Mouse (Mus musculus): ENCODE data around the gene Olfr643. TPM values are rescaled to one million over a fixed set of nuclear protein-coding genes. Genes with fewer than 3 reads are reported as not detected.

Gene Olfr643
- not detected in 2 replicates for polyA plus RNA-seq (2015; fragmentation: Nextera tagmentation; extraction: Ambion mirVana)

DNA sequence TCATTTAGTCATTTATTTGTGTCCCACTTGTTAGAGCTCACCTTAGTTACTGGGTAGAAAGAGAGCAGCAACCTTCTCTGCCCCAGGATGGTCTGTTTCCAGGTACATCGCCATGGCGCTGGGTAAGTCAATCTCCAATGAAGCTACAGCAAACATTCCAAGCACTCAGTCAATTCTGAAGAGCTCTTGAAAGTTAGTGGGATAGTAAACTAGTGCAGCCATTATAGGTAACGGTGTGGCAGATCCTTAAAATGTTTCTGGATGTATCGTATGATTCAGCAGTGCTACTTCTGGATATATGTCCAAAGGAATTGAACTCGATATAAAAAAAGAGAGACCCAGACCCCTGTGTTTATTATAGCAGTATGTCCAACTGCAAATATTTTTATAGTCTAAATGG, at the start of gene Olfr643:
Gene Olfr643 (minus strand): TSS at position 101 of the 400 bp plus-strand sequence.
- 85% methylated on average over 5 of the region's 5 CpGs for WGBS

DNA sequence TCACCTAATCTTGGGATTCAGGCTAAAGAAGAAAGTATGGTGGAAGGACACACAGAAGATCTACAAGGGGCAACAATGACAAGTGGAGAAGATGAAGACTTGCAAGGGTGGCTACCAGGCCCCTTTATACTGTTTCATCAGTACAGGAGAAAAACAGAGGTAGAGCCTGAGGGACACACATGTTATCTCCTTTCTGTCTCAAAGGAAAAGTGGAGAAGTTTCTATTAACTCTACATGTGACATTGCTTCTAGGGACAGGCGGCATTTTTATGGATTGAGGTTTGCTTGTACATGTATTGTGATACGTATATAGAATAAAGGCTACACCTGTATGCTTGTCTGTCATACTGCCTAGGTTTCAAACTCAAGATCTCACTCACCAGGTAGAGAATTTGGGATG, 46.1 kb upstream of the Olfr643 start, which contains the start of gene Olfr648:
Gene Olfr648 (minus strand): TSS at position 101 of the 400 bp plus-strand sequence.
- Histone ChIP-seq H3K9ac (replicated peaks) (no peak within 1 kb of the TSS), H3K4me2 (replicated peaks) (no peak within 1 kb of the TSS), H3K4me1 (no peaks in the 10 kb centered on the region), H3K9me3 (no peaks in the 10 kb centered on the region), H3K27me3 (no peaks in the 10 kb centered on the region), H3K27ac (replicated peaks) (no peak within 1 kb of the TSS), H3K36me3 (no peaks in the 10 kb centered on the region), H3K4me3 (no peak within 1 kb of the TSS)
- WGBS, result 91% methylated on average over 2 of the region's 2 CpGs
- ATAC-seq (replicated peaks), result no peak

More for the DNA sequence above, at the start of gene Olfr643:
- no peak within 1 kb of the TSS for H3K27ac ChIP-seq (replicated peaks)
- H3K9me3 ChIP-seq, result no peaks in the 10 kb centered on the region
- H3K4me1 ChIP-seq, result no peaks in the 10 kb centered on the region
- no peaks in the 10 kb centered on the region for H3K36me3 ChIP-seq
- ATAC-seq (replicated peaks), result no peak
- H3K9ac ChIP-seq (replicated peaks), result no peak within 1 kb of the TSS
- H3K4me2 ChIP-seq (replicated peaks), result no peak within 1 kb of the TSS
- H3K27me3 ChIP-seq, result no peaks in the 10 kb centered on the region
- H3K4me3 ChIP-seq, result no peak within 1 kb of the TSS

DNA sequence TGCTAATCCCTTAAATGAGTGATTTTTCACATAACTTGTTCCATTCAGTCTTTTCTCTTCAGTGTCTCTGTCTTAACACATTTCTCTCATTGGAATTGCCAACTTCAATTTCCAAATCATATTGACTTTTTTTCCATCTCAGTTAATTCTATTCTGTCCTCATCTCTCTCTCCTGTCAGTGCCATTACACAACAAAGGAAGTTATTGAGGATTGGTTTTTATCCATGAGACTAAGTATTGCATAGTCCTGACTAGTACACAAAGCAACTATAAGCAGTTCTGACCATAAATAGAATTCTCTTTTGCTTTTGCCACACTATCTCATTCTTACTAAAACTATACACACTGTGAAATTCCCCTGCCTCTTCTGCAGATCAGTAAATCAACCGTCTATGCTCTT, 41.9 kb upstream of the Olfr643 start:
- Histone ChIP-seq H3K36me3 (no peaks in the 10 kb centered on the region), H3K27ac (replicated peaks) (no peak overlapping the region), H3K27me3 (no peaks in the 10 kb centered on the region), H3K9me3 (no peaks in the 10 kb centered on the region), H3K9ac (replicated peaks) (no peak overlapping the region), H3K4me1 (no peaks in the 10 kb centered on the region), H3K4me2 (replicated peaks) (no peak overlapping the region), H3K4me3 (no peak overlapping the region)
- WGBS, result 83% methylated on average over 1 of the region's 1 CpGs
- no peak for ATAC-seq (replicated peaks)

DNA sequence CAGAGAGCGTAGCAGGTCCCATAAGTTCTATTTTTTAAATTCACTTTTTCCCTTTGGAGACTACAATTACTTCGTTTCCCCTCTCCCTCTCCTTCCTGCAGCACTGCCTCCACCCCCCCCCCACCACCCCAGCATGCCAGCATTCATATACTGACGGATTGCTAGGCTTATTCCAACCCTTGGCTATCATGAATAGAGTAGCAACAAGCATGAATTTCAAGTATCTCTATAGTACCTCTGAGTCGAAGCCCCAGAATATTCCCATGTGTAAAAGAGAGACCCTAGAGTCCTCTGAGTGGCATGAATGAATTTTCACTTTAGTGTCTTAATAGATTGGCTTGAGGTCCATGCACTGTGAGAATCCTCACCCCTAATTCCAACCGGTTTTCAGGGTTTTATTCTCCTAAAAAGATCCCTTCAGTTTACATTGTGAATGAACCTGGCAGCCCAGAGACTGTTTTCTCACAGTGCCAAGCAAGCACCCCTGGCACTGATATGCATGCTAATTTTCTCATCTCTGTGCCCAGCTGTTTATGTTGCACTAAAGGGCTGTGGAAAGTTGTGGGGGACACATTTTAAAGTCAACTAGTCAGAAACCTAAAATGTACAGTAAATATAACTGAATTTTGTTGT, 41.3 kb upstream of the Olfr643 start:
- Histone ChIP-seq H3K27me3 (no peaks in the 10 kb centered on the region), H3K4me2 (replicated peaks) (no peak overlapping the region), H3K9ac (replicated peaks) (no peak overlapping the region), H3K4me3 (no peak overlapping the region), H3K27ac (replicated peaks) (no peak overlapping the region), H3K36me3 (no peaks in the 10 kb centered on the region), H3K4me1 (no peaks in the 10 kb centered on the region), H3K9me3 (no peaks in the 10 kb centered on the region)
- no peak for ATAC-seq (replicated peaks)
- 60% methylated on average over 5 of the region's 5 CpGs for WGBS

DNA sequence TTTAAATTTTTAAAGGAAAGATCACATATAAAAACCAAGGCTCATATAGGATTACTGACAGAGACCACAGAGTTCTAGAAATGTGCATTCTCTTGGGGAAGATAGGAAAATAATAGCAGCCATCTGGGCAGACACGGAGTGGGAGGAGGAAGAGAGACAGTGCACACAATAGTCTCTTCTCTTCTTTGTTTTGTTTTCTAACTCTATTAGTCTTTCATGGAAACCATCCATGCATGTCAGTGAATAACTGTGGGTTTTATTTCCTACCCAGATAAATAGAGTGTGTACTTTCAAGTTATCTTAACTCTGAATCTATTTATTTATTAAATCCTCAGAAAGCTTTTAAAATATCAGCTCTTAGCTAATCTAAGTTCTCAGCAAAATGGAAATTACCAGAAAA, 37.9 kb upstream of the Olfr643 start:
- WGBS, result 25% methylated on average over 1 of the region's 1 CpGs
- ATAC-seq (replicated peaks), result no peak

DNA sequence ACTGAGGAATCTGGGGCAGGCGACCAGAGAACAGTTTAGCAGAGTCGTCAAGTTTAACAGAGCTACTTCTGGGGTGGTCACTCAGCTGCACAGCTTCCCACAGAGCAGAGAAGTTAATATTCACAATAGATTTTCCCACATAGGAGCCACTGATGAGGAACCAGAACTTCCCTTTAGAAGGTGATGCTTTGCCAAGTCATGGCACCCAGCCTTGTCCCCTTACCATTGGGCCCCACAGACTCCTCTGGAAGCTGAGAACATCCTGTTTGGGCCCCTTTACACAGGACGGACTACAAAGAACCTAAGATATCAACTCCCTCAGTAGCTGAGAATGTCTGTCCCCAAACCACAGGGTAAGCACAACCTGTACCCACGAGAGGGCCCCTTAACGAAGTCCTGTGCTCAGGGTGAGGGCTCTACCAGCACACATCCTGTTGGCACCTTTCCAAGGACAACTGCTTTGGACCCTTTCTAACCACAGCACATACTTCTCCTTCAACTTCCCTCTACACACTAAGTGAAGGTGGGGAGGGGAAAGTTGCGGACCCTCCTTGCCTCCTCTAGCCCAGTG, 32.5 kb upstream of the Olfr643 start:
- Histone ChIP-seq H3K27me3 (no peaks in the 10 kb centered on the region), H3K4me2 (replicated peaks) (no peak overlapping the region), H3K9ac (replicated peaks) (no peak overlapping the region), H3K4me3 (no peak overlapping the region), H3K9me3 (no peaks in the 10 kb centered on the region), H3K4me1 (no peaks in the 10 kb centered on the region), H3K36me3 (no peaks in the 10 kb centered on the region), H3K27ac (replicated peaks) (no peak overlapping the region)
- WGBS, result 72% methylated on average over 6 of the region's 6 CpGs
- no peak for ATAC-seq (replicated peaks)

More for the DNA sequence above, 37.9 kb upstream of the Olfr643 start:
- Histone ChIP-seq H3K36me3 (no peaks in the 10 kb centered on the region), H3K27ac (replicated peaks) (no peak overlapping the region), H3K4me3 (no peak overlapping the region), H3K4me2 (replicated peaks) (no peak overlapping the region), H3K9ac (replicated peaks) (no peak overlapping the region), H3K27me3 (no peaks in the 10 kb centered on the region), H3K9me3 (no peaks in the 10 kb centered on the region), H3K4me1 (no peaks in the 10 kb centered on the region)

DNA sequence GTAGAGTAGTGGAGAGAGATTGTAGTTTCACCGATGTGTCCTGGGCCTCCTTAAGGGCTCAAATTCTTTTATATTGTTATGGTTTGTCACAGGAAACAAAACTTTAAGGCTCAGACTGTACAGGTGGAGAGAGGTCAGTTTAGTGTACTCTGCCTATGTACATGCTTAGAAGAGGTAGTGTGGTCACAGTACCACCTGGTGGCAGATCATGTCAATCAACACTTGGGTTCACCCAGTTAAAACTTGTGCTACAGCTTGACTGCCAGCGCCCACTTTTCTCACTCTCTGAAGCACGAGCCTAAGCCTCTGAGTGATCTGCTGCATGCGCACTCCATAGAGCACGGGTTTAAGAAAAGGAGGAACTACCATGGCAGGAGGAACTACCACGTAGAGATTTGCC, 29.9 kb upstream of the Olfr643 start:
- Histone ChIP-seq H3K27me3 (no peaks in the 10 kb centered on the region), H3K4me2 (replicated peaks) (no peak overlapping the region), H3K4me3 (no peak overlapping the region), H3K36me3 (no peaks in the 10 kb centered on the region), H3K9ac (replicated peaks) (no peak overlapping the region), H3K27ac (replicated peaks) (no peak overlapping the region), H3K9me3 (no peaks in the 10 kb centered on the region), H3K4me1 (no peaks in the 10 kb centered on the region)
- WGBS, result 83% methylated on average over 6 of the region's 6 CpGs
- no peak for ATAC-seq (replicated peaks)

DNA sequence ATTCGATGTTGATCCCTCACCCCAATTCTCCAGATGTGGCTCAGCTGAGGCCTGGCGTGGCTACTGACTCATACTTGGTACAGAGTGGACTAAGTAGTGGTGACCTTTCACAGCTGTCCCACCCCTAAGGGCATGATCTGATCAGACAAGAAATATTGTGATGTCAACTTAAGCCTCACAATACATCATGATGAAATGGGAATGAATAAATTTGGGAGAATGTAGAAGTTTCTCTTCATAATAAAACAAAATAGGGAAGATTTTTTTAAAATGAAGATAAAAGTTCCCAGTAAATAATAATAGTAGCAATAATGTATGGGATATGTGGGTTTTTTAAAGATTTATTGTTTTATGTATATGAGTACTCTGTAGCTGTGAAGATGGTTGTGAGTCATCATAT, 13.3 kb upstream of the Olfr643 start, which contains the start of gene Ubqlnl:
Gene Ubqlnl (minus strand): TSS at position 101 of the 400 bp plus-strand sequence.
- H3K4me1 ChIP-seq, result no peaks in the 10 kb centered on the region
- no peaks in the 10 kb centered on the region for H3K9me3 ChIP-seq
- H3K9ac ChIP-seq (replicated peaks), result no peak within 1 kb of the TSS
- H3K36me3 ChIP-seq, result no peaks in the 10 kb centered on the region
- WGBS, result 88% methylated on average over 2 of the region's 2 CpGs
- H3K4me2 ChIP-seq (replicated peaks), result no peak within 1 kb of the TSS
- no peak within 1 kb of the TSS for H3K4me3 ChIP-seq
- H3K27me3 ChIP-seq, result no peaks in the 10 kb centered on the region
- ATAC-seq (replicated peaks), result no peak
- no peak within 1 kb of the TSS for H3K27ac ChIP-seq (replicated peaks)

DNA sequence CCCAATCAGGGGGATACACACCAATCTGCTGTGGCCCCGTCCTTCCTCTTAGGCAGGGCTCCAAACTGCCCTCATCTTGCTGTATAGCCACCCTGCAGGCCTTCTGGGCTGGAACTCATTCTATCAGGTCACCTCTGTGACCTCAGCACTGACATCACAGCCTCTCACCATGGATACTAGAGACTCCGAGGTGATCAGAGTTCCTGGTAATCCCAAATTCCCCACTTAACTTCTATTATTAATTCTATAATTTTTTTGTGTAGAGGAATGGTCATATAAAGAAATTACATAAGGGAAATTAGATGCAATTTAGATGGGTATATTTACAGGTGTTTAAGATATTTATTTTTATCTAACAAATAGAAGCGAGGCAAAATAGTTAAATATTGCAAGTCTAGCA, 6.0 kb upstream of the Olfr643 start, which contains the start of gene Ubqln3:
Gene Ubqln3 (minus strand): TSS at position 101 of the 400 bp plus-strand sequence.
- H3K4me1 ChIP-seq, result no peaks in the 10 kb centered on the region
- 80% methylated on average over 3 of the region's 3 CpGs for WGBS
- H3K27me3 ChIP-seq, result no peaks in the 10 kb centered on the region
- H3K9ac ChIP-seq (replicated peaks), result no peak within 1 kb of the TSS
- no peak within 1 kb of the TSS for H3K27ac ChIP-seq (replicated peaks)
- no peaks in the 10 kb centered on the region for H3K36me3 ChIP-seq
- H3K9me3 ChIP-seq, result no peaks in the 10 kb centered on the region
- H3K4me3 ChIP-seq, result no peak within 1 kb of the TSS
- ATAC-seq (replicated peaks), result no peak
- no peak within 1 kb of the TSS for H3K4me2 ChIP-seq (replicated peaks)

DNA sequence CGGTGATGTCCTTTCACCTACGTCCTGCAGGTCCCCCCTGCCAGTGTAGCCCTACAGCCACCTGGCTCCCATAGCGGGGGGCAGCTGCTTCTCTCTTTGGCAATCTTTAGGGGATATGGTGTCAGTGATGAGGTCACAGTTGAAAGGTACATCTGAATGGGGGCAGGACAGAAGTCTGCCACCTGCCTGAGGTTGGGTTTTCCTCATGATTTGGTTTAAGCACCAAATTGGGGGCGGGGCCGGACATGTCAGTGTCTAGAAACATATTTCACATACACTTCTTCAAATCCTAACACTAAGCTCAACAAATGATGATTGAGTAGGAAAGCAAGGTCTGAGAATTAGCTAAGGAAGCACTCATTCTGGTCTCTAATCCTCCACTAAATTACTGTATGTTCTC, 7.5 kb downstream of the Olfr643 start, which contains the start of gene Ubqln5:
Gene Ubqln5 (minus strand): TSS at position 101 of the 400 bp plus-strand sequence.
- H3K9ac ChIP-seq (replicated peaks), result no peak within 1 kb of the TSS
- H3K4me3 ChIP-seq, result no peak within 1 kb of the TSS
- ATAC-seq (replicated peaks), result no peak
- no peaks in the 10 kb centered on the region for H3K27me3 ChIP-seq
- no peak within 1 kb of the TSS for H3K4me2 ChIP-seq (replicated peaks)
- no peaks in the 10 kb centered on the region for H3K9me3 ChIP-seq
- 95% methylated on average over 5 of the region's 5 CpGs for WGBS
- H3K27ac ChIP-seq (replicated peaks), result no peak within 1 kb of the TSS
- no peaks in the 10 kb centered on the region for H3K36me3 ChIP-seq
- no peaks in the 10 kb centered on the region for H3K4me1 ChIP-seq

DNA sequence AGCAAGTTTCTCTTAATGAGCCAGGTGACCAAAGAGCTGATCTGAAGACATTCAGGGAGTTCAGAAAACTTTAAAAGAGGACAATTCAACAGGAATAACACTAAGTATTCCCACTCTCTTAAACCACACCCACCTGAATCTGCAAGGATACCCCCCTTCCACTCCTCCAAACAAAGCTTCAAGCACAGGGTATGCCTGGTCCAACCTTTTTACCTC, 32.5 kb downstream of the Olfr643 start, which contains the start of gene Olfr646:
Gene Olfr646 (plus strand): TSS at position 117 of the 216 bp plus-strand sequence.
- no peak within 1 kb of the TSS for H3K9ac ChIP-seq (replicated peaks)
- no peak for ATAC-seq (replicated peaks)
- no peak within 1 kb of the TSS for H3K4me2 ChIP-seq (replicated peaks)
- H3K36me3 ChIP-seq, result no peaks in the 10 kb centered on the region
- H3K9me3 ChIP-seq, result no peaks in the 10 kb centered on the region
- no peaks in the 10 kb centered on the region for H3K4me1 ChIP-seq
- H3K4me3 ChIP-seq, result no peak within 1 kb of the TSS
- no peaks in the 10 kb centered on the region for H3K27me3 ChIP-seq
- no peak within 1 kb of the TSS for H3K27ac ChIP-seq (replicated peaks)

DNA sequence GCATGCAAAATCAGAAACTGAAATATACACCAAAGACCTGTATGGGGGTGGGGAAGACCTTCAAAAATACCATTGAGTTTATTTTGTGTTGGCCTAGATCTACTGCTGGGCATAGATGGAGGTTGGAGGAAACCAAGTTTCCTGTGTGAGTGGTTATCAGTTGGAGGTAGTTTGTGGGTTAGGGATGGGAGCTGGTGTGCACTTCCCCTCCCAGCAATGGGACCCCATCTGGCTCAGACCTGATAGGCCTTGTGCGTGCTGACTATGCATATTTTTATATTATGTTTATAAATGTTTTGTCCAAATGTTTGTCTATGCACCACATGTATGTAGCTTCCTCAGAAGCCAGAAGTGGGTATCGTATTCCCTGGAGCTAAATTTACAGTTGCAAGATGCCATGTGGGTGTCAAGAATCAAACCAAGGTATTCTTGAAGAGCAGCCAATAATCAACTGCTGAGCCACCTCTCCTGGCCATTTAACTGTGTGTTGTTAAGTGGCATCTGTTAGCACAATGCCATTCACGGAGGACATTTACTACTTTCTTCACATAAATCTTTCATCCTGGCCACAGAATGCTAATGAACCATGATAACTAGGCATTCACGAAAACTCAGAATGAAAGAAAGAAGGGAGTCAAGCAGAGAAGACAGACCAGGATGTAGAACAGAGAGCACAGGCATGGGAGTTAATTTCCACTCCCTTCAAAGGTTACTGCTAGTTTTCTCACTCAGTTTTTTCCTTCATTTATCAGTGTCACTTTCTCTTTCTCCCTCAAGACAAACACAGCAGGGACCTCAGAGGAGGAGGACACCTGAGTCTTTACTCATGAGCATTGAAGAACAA, 33.1 kb downstream of the Olfr643 start:
- Histone ChIP-seq H3K9ac (replicated peaks) (no peak overlapping the region), H3K36me3 (no peaks in the 10 kb centered on the region), H3K4me1 (no peaks in the 10 kb centered on the region), H3K9me3 (no peaks in the 10 kb centered on the region), H3K27me3 (no peaks in the 10 kb centered on the region), H3K4me2 (replicated peaks) (no peak overlapping the region), H3K27ac (replicated peaks) (no peak overlapping the region), H3K4me3 (no peak overlapping the region)
- 56% methylated on average over 4 of the region's 4 CpGs for WGBS
- no peak for ATAC-seq (replicated peaks)
